Mouse (Mus musculus) CH12.LX (cell line): ENCODE measurements at regions not wholly inside any gene's neighbourhood (a gene's known extent, or its start where the extent isn't known, plus 50 kb on each side); places are given as distances from the start of the nearest gene placed in this dataset.

ENCODE experiments used
- CTCF ChIP-seq, 2 experiments: IDR thresholded peaks in 1 of 2; conservative IDR thresholded peaks in 1 of 2; 2 replicates each; pipeline ENCODE4 v1.5.1; 2011 to 2012; ENCODE audit warnings: low read depth in 2 of 2, low read length in 2 of 2, improper control_type of control experiment in 1 of 2, inconsistent platforms in 1 of 2, mild to moderate bottlenecking in 1 of 2, moderate library complexity in 1 of 2
- GABPA ChIP-seq: IDR thresholded peaks from 2 replicates; pipeline ENCODE4 v1.6.1; 2012; ENCODE audit warnings: low read depth, low read length, improper control_type of control experiment, inconsistent platforms; ENCODE audit not compliant: insufficient replicate concordance
- KAT2A ChIP-seq: IDR thresholded peaks from 2 replicates; pipeline ENCODE4 v1.6.1; 2012; ENCODE audit warnings: low read length, improper control_type of control experiment, inconsistent platforms; ENCODE audit not compliant: insufficient replicate concordance
- MAFK ChIP-seq: IDR thresholded peaks from 2 replicates; pipeline ENCODE4 v1.6.1; 2011; ENCODE audit warnings: low read length, improper control_type of control experiment; ENCODE audit not compliant: insufficient replicate concordance
- MXI1 ChIP-seq: IDR thresholded peaks from 2 replicates; pipeline ENCODE4 v1.6.1; 2011; ENCODE audit warnings: mild to moderate bottlenecking, low read depth, low read length, improper control_type of control experiment
- USF1 ChIP-seq: IDR thresholded peaks from 2 replicates; pipeline ENCODE4 v1.6.1; 2014; ENCODE audit warnings: low read depth, mild to moderate bottlenecking, inconsistent platforms, low read length, improper control_type of control experiment

DNA sequence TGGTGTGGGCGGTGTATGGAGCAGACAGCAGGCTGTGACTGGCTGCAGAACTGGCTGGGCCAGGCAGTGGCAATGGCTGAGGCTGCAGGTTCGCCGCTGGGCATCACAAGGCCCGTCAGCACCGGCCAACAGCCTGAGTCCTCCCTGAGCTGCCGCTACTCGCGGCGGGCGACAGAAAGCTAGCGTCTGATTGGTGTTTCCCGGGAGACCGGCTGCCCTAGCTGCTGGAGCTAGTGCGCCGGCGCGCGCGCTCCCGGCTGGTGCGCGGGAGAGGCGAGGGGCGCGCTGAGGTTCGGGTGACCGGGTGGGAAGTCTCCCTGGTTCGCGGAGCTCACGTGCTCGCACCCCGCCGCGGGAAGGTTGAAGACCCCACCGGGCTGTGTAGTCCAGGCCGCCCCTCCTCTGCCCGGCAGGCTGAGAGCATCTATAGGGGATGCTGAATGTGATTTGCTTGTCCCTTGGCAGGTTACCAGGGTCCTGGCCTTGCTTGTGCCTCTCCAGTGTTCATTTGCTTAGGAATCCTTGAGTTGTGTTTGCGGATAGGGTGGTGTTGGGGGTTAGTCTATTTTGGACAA, 241.2 kb downstream of the Mef2c start:
- TF ChIP-seq USF1 = no peak
- no peak for TF ChIP-seq GABPA
- TF ChIP-seq KAT2A = no peak
- TF ChIP-seq MXI1 = no peak
- no peak for TF ChIP-seq CTCF (conservative IDR thresholded peaks at IDR 0.05 in 1 of 2, IDR thresholded peaks at IDR 0.05 in 1 of 2; ENCODE audit: low read depth in 2 of 2, low read length in 2 of 2)
- TF ChIP-seq MAFK = no peak
